ENCODE assay signal across 9 mouse cellular contexts in genomic region chr5:137030416-137030810, GRCm38 (mm10). TPM values are rescaled to one million over a fixed set of nuclear protein-coding genes. Genes with fewer than 3 reads are reported as not detected.
A peak's percentile ranks its signal among the peaks of the same experiment; 100 is the strongest.
DNase-seq lines count a peak whose midpoint lies in the region; ATAC-seq lines count a peak whose summit lies in the region.
"Had no signal": no experiment of that assay in that cellular context is flagged by ENCODE, and none has a peak within 500 bp of the region (broad histone marks: within the 10 kb centered on the region; RNA-seq: fewer than 3 reads in every experiment).

No protein-coding gene starts in this region.

- H3K27ac ChIP-seq in forebrain, embryonic 11.5 days (ENCODE audit: low read depth, low read length): no peak overlapping the region
- no peak overlapping the region for H3K27ac ChIP-seq in neural tube, embryonic 15.5 days (replicated peaks)

- DNase-seq in layer of hippocampus, adult 11-12 months (ENCODE audit: low spot score): peak; percentile 55
- DNase-seq in layer of hippocampus, adult 9-10 months (ENCODE audit: low spot score): no peak
- no peak for DNase-seq in forebrain, embryonic 11.5 days (ENCODE audit: low spot score)
- peak; percentile 60 for DNase-seq in layer of hippocampus, adult 9-11 months
- DNase-seq in ovary, postnatal 14 days (ENCODE audit: low spot score): no peak
- no peak for DNase-seq in gastrocnemius, postnatal 36 days
- DNase-seq in heart, postnatal 14 days: no peak

- no peaks in the 10 kb centered on the region for H3K9me3 ChIP-seq in forebrain, embryonic 11.5 days (ENCODE audit: control insufficient read depth, low read length)
- H3K9me3 ChIP-seq in neural tube, embryonic 15.5 days (replicated peaks): no peaks in the 10 kb centered on the region

- H3K27me3 ChIP-seq in forebrain, embryonic 11.5 days (ENCODE audit: control insufficient read depth, insufficient read depth, low read length): peaks cover 59% of the 10 kb centered on the region
- peaks cover 58% of the 10 kb centered on the region for H3K27me3 ChIP-seq in neural tube, embryonic 15.5 days (replicated peaks)
- H3K27me3 ChIP-seq: Patski had no signal

- H3K4me1 ChIP-seq in forebrain, embryonic 11.5 days (replicated peaks; ENCODE audit: control insufficient read depth, insufficient read depth, low read length): peaks cover 23% of the 10 kb centered on the region; the same call in 1 of the 2 replicates
- H3K4me1 ChIP-seq in neural tube, embryonic 15.5 days: peaks cover 51% of the 10 kb centered on the region

- WGBS in forebrain, embryonic 11.5 days: 12% methylated on average over 22 of the region's 22 CpGs
- WGBS in neural tube, embryonic 15.5 days: 9% methylated on average over 22 of the region's 22 CpGs

- intact Hi-C loops in gastrocnemius, postnatal 36 days (cut with DNase I): no loop called here
- intact Hi-C loops in heart, postnatal 14 days (cut with DNase I): no loop called here

- H3K36me3 ChIP-seq in forebrain, embryonic 11.5 days (ENCODE audit: control insufficient read depth, insufficient read depth, low read length): no peaks in the 10 kb centered on the region
- no peaks in the 10 kb centered on the region; the same call in 1 of the 2 replicates for H3K36me3 ChIP-seq in neural tube, embryonic 15.5 days

- no peak for ATAC-seq in forebrain, embryonic 11.5 days (replicated peaks; ENCODE audit: low FRiP score)
- no peak for ATAC-seq in neural tube, embryonic 15.5 days (ENCODE audit: low FRiP score)

- H3K9ac ChIP-seq in forebrain, embryonic 11.5 days (ENCODE audit: low read length): no peak overlapping the region
- H3K9ac ChIP-seq in neural tube, embryonic 15.5 days (replicated peaks): peak overlapping the region; percentile 62

- H3K4me3 ChIP-seq in forebrain, embryonic 11.5 days (ENCODE audit: low read depth, low read length): peak overlapping the region; percentile 31
- H3K4me3 ChIP-seq in neural tube, embryonic 15.5 days (replicated peaks): peak overlapping the region; percentile 58

- H3K4me2 ChIP-seq in forebrain, embryonic 11.5 days (ENCODE audit: low read depth, low read length, severe bottlenecking): peak overlapping the region; percentile 61
- H3K4me2 ChIP-seq in neural tube, embryonic 15.5 days: peak overlapping the region; percentile 100

RNA-seq across cellular contexts. Expression of gene Vgf, which starts 4.2 kb away (rescaled TPM):
- 0.32 TPM in 1 of 2 replicates, not detected in the other for polyA plus RNA-seq in forebrain, embryonic 11.5 days (2014; fragmentation: Nextera tagmentation; extraction: Ambion mirVana)
- polyA plus RNA-seq in neural tube, embryonic 15.5 days (2015; fragmentation: Nextera tagmentation; extraction: Ambion mirVana): 12.3 and 14.0 TPM in 2 replicates
- total RNA-seq in gastrocnemius, postnatal 36 days (2021): not detected
- total RNA-seq in heart, postnatal 14 days (2021): not detected

RNA-seq across cellular contexts. Expression of gene Ap1s1, which starts 15.5 kb away (rescaled TPM):
- polyA plus RNA-seq in forebrain, embryonic 11.5 days (2014; fragmentation: Nextera tagmentation; extraction: Ambion mirVana): 187 and 207 TPM in 2 replicates
- polyA plus RNA-seq in neural tube, embryonic 15.5 days (2015; fragmentation: Nextera tagmentation; extraction: Ambion mirVana): 209 and 222 TPM in 2 replicates
- 10 to 100 TPM; 14.6 to 16.8 TPM for total RNA-seq in gastrocnemius, postnatal 36 days (2021)
- total RNA-seq in heart, postnatal 14 days (2021): 10 to 100 TPM; 41.9 to 50.2 TPM

RNA-seq across cellular contexts. Expression of gene Serpine1, which starts 41.7 kb away (rescaled TPM):
- polyA plus RNA-seq in forebrain, embryonic 11.5 days (2014; fragmentation: Nextera tagmentation; extraction: Ambion mirVana): 0.20 TPM in 1 of 2 replicates, not detected in the other
- 0.23 and 0.26 TPM in 2 replicates for polyA plus RNA-seq in neural tube, embryonic 15.5 days (2015; fragmentation: Nextera tagmentation; extraction: Ambion mirVana)
- total RNA-seq in gastrocnemius, postnatal 36 days (2021): 1 to 10 TPM; 2.8 to 7.5 TPM
- total RNA-seq in heart, postnatal 14 days (2021): 10 to 100 TPM; 12.5 TPM

RNA-seq across cellular contexts. Expression of gene Znhit1, which starts 42.6 kb away (rescaled TPM):
- 93.4 and 99.5 TPM in 2 replicates for polyA plus RNA-seq in forebrain, embryonic 11.5 days (2014; fragmentation: Nextera tagmentation; extraction: Ambion mirVana)
- polyA plus RNA-seq in neural tube, embryonic 15.5 days (2015; fragmentation: Nextera tagmentation; extraction: Ambion mirVana): 126 and 137 TPM in 2 replicates
- 10 to 100 TPM; 58.3 to 63.2 TPM for total RNA-seq in gastrocnemius, postnatal 36 days (2021)
- total RNA-seq in heart, postnatal 14 days (2021): 10 to 100 TPM; 50.4 to 54.9 TPM

RNA-seq across cellular contexts. Expression of gene Plod3, which starts 43.6 kb away (rescaled TPM):
- polyA plus RNA-seq in forebrain, embryonic 11.5 days (2014; fragmentation: Nextera tagmentation; extraction: Ambion mirVana): 29.1 and 30.7 TPM in 2 replicates
- 36.4 and 39.0 TPM in 2 replicates for polyA plus RNA-seq in neural tube, embryonic 15.5 days (2015; fragmentation: Nextera tagmentation; extraction: Ambion mirVana)
- total RNA-seq in gastrocnemius, postnatal 36 days (2021): 10 to 100 TPM; 19.5 to 22.2 TPM
- 10 to 100 TPM; 40.3 to 42.2 TPM for total RNA-seq in heart, postnatal 14 days (2021)

Comparison
In these comparisons a context has a peak if more than half of its experiments do, and no peak if none do; other contexts are left out.
1. DNase-seq: peak in layer of hippocampus, adult 11-12 months (single experiment) and layer of hippocampus, adult 9-11 months (single experiment); none in layer of hippocampus, adult 9-10 months (single experiment), forebrain, embryonic 11.5 days (single experiment), ovary, postnatal 14 days (single experiment), gastrocnemius, postnatal 36 days (0 of 2) and heart, postnatal 14 days (0 of 2).